Mouse (Mus musculus): ENCODE measurements around the gene St6gal2.

Gene St6gal2

GRCm38 (mm10) chr17:55445250-55446184 is at the start of gene St6gal2:
St6gal2 (plus strand) TSS chr17:55445382.
- no peak for DNase-seq

GRCm38 (mm10) chr17:55406043-55406442 is 39.1 kb upstream of the St6gal2 start:
- no peak for DNase-seq

- DNase-seq: no peak
These were observed 28.7 kb upstream of the St6gal2 start for GRCm38 (mm10) chr17:55416519-55416918.

GRCm38 (mm10) chr17:55446185-55446527 is 974 bp downstream of the St6gal2 start:
- no peak for DNase-seq

GRCm38 (mm10) chr17:55446698-55447097 is 1.5 kb downstream of the St6gal2 start:
- DNase-seq: no peak

GRCm38 (mm10) chr17:55450943-55451342 is 5.8 kb downstream of the St6gal2 start:
- no peak for DNase-seq

GRCm38 (mm10) chr17:55454487-55454886 is 9.3 kb downstream of the St6gal2 start:
- no peak for DNase-seq

- DNase-seq: no peak
These were observed 15.0 kb downstream of the St6gal2 start for GRCm38 (mm10) chr17:55460187-55460586.

GRCm38 (mm10) chr17:55467579-55467978 is 22.4 kb downstream of the St6gal2 start:
- DNase-seq: no peak

GRCm38 (mm10) chr17:55468963-55469362 is 23.8 kb downstream of the St6gal2 start:
- no peak for DNase-seq

GRCm38 (mm10) chr17:55475974-55476373 is 30.8 kb downstream of the St6gal2 start:
- no peak for DNase-seq

GRCm38 (mm10) chr17:55477361-55477760 is 32.2 kb downstream of the St6gal2 start:
- no peak for DNase-seq

- no peak for DNase-seq
These were observed 34.2 kb downstream of the St6gal2 start for GRCm38 (mm10) chr17:55479367-55479766.

GRCm38 (mm10) chr17:55484108-55484870 is 39.1 kb downstream of the St6gal2 start:
- DNase-seq: no peak

GRCm38 (mm10) chr17:55531872-55532271 is 86.7 kb downstream of the St6gal2 start:
- no peak for DNase-seq

- no peak for DNase-seq
These were observed 103.3 kb downstream of the St6gal2 start for GRCm38 (mm10) chr17:55548476-55548875.

GRCm38 (mm10) chr17:55561774-55562173 is 116.6 kb downstream of the St6gal2 start:
- DNase-seq: no peak

All from kidney, adult 18-20 months (tissue).